Mouse (Mus musculus): ENCODE data around the gene Lipe.
A peak's percentile ranks its signal among the peaks of the same experiment; 100 is the strongest.

The Lipe gene

GRCm38 (mm10) chr7:25358721-25359206 lies 39.7 kb downstream of the Lipe start:
- no peak for DNase-seq

GRCm38 (mm10) chr7:25348861-25349260 lies 49.6 kb downstream of the Lipe start:
- DNase-seq, result no peak

- DNase-seq, result no peak
These were observed 57.3 kb downstream of the Lipe start for GRCm38 (mm10) chr7:25341000-25341784.

GRCm38 (mm10) chr7:25339329-25339728 lies 59.2 kb downstream of the Lipe start:
- DNase-seq, result no peak

- no peak for DNase-seq
These were observed 64.0 kb downstream of the Lipe start for GRCm38 (mm10) chr7:25334472-25334871.

GRCm38 (mm10) chr7:25333596-25334307 lies 64.8 kb downstream of the Lipe start:
- peak; percentile 61 to 75 for DNase-seq
